Mouse (Mus musculus) lung, postnatal 10 days (tissue): Measurements from ENCODE around the gene Ifit1.
"Not testable (repeated sequence)": the region's sequence is repeated elsewhere in the genome, so short reads cannot be mapped to it uniquely, and the experiment has no call there.

Source experiments
- DNase-seq: peaks from one replicate; pipeline ENCODE4 v3.0.0; 2021

Ifit1 gene

GRCm38 (mm10) chr19:34640623-34641022, at the start of gene Ifit1, which contains the start of gene Ifit1bl2:
Ifit1 (plus strand) TSS chr19:34640871.
Ifit1bl2 (minus strand) TSS chr19:34640743.
- DNase-seq = peak; percentile 26

- DNase-seq = no peak
Observed at GRCm38 (mm10) chr19:34593456-34593855, 47.2 kb upstream of the Ifit1 start.

- not testable (repeated sequence) for DNase-seq
Observed at GRCm38 (mm10) chr19:34594523-34594922, 46.1 kb upstream of the Ifit1 start.

GRCm38 (mm10) chr19:34596811-34597210, 43.9 kb upstream of the Ifit1 start:
- no peak for DNase-seq

GRCm38 (mm10) chr19:34598341-34598740, 42.3 kb upstream of the Ifit1 start:
- peak; percentile 68 for DNase-seq

- not testable (repeated sequence) for DNase-seq
Observed at GRCm38 (mm10) chr19:34599250-34599649, 41.4 kb upstream of the Ifit1 start.

GRCm38 (mm10) chr19:34601888-34602287, 38.8 kb upstream of the Ifit1 start, which contains the start of gene Ifit1bl1:
Ifit1bl1 (minus strand) TSS chr19:34601956.
- DNase-seq = not testable (repeated sequence)

GRCm38 (mm10) chr19:34605472-34605871, 35.2 kb upstream of the Ifit1 start:
- no peak for DNase-seq

GRCm38 (mm10) chr19:34607237-34608051, 33.2 kb upstream of the Ifit1 start, which contains the start of gene Ifit3b:
Ifit3b (plus strand) TSS chr19:34607970.
- peak; percentile 35 for DNase-seq

- DNase-seq = not testable (repeated sequence)
Observed at GRCm38 (mm10) chr19:34610118-34610517, 30.6 kb upstream of the Ifit1 start.

- DNase-seq = not testable (repeated sequence)
Observed at GRCm38 (mm10) chr19:34612243-34613001, 28.2 kb upstream of the Ifit1 start.

- no peak for DNase-seq
Observed at GRCm38 (mm10) chr19:34620871-34621270, 19.8 kb upstream of the Ifit1 start.

- no peak for DNase-seq
Observed at GRCm38 (mm10) chr19:34623781-34624180, 16.9 kb upstream of the Ifit1 start.

GRCm38 (mm10) chr19:34624663-34625062, 16.0 kb upstream of the Ifit1 start:
- no peak for DNase-seq

- no peak for DNase-seq
Observed at GRCm38 (mm10) chr19:34627496-34627895, 13.2 kb upstream of the Ifit1 start.

GRCm38 (mm10) chr19:34631487-34631886, 9.2 kb upstream of the Ifit1 start:
- peak; percentile 26 for DNase-seq

- no peak for DNase-seq
Observed at GRCm38 (mm10) chr19:34633484-34633883, 7.2 kb upstream of the Ifit1 start.

GRCm38 (mm10) chr19:34636933-34637557, 3.6 kb upstream of the Ifit1 start:
- DNase-seq = peak; percentile 79

GRCm38 (mm10) chr19:34642616-34643015, 1.9 kb downstream of the Ifit1 start:
- no peak for DNase-seq

GRCm38 (mm10) chr19:34647630-34648029, 7.0 kb downstream of the Ifit1 start:
- DNase-seq = peak; percentile 52

GRCm38 (mm10) chr19:34650276-34650675, 9.6 kb downstream of the Ifit1 start:
- DNase-seq = no peak

GRCm38 (mm10) chr19:34650997-34651396, 10.3 kb downstream of the Ifit1 start:
- no peak for DNase-seq

GRCm38 (mm10) chr19:34655227-34655805, 14.6 kb downstream of the Ifit1 start:
- no peak for DNase-seq
